Mouse (Mus musculus): ENCODE measurements around the gene Rhox1.
"Not testable (repeated sequence)": the region's sequence is repeated elsewhere in the genome, so short reads cannot be mapped to it uniquely, and the experiment has no call there.

Rhox1 gene

GRCm38 (mm10) chrX:37222158-37222557 is at the start of gene Rhox1:
Rhox1 (minus strand) TSS chrX:37222258.
- DNase-seq (ENCODE audit: low spot score in 2 of 2), result not testable (repeated sequence)

GRCm38 (mm10) chrX:37265038-37265437 is 43.0 kb upstream of the Rhox1 start, which contains the start of gene Rhox4a:
Rhox4a (plus strand) TSS chrX:37265338.
- not testable (repeated sequence) for DNase-seq (ENCODE audit: low spot score in 2 of 2)

GRCm38 (mm10) chrX:37249619-37250018 is 27.6 kb upstream of the Rhox1 start, which contains the start of gene Rhox3a:
Rhox3a (plus strand) TSS chrX:37249919.
- DNase-seq (ENCODE audit: low spot score in 2 of 2), result not testable (repeated sequence)

GRCm38 (mm10) chrX:37244676-37245075 is 22.6 kb upstream of the Rhox1 start, which contains the start of gene Rhox2a:
Rhox2a (plus strand) TSS chrX:37244976.
- not testable (repeated sequence) for DNase-seq (ENCODE audit: low spot score in 2 of 2)

GRCm38 (mm10) chrX:37210941-37211340 is 11.1 kb downstream of the Rhox1 start, which contains the start of gene Gm9:
Gm9 (minus strand) TSS chrX:37211041.
- DNase-seq (ENCODE audit: low spot score in 2 of 2), result no peak

- DNase-seq (ENCODE audit: low spot score in 2 of 2), result no peak
These were observed 23.4 kb downstream of the Rhox1 start for GRCm38 (mm10) chrX:37198676-37199075.

GRCm38 (mm10) chrX:37191744-37192379 is 30.2 kb downstream of the Rhox1 start:
- peak in 1 of 2 experiments; percentile 16 for DNase-seq (ENCODE audit: low spot score in 2 of 2)

- DNase-seq (ENCODE audit: low spot score in 2 of 2), result peak; percentile 69 to 75
These were observed 30.8 kb downstream of the Rhox1 start, which contains the start of the genes Ndufa1 and Rnf113a1 for GRCm38 (mm10) chrX:37191105-37191743. Ndufa1 (minus strand) TSS chrX:37191163. Rnf113a1 (plus strand) TSS chrX:37191245.

GRCm38 (mm10) chrX:37190755-37191104 is 31.3 kb downstream of the Rhox1 start:
- no peak for DNase-seq (ENCODE audit: low spot score in 2 of 2)

GRCm38 (mm10) chrX:37184401-37184800 is 37.7 kb downstream of the Rhox1 start:
- not testable (repeated sequence) for DNase-seq (ENCODE audit: low spot score in 2 of 2)

GRCm38 (mm10) chrX:37168742-37169141 is 53.3 kb downstream of the Rhox1 start, which contains the start of gene Akap14:
Akap14 (minus strand) TSS chrX:37168842.
- DNase-seq (ENCODE audit: low spot score in 2 of 2), result no peak

- no peak for DNase-seq (ENCODE audit: low spot score in 2 of 2)
These were observed 55.0 kb downstream of the Rhox1 start for GRCm38 (mm10) chrX:37167085-37167484.

All from urinary bladder, adult 18-20 months (tissue).